Mouse (Mus musculus): ENCODE data around the gene Gm47995. TPM values are rescaled to one million over a fixed set of nuclear protein-coding genes. Genes with fewer than 3 reads are reported as not detected.
A peak's percentile ranks its signal among the peaks of the same experiment; 100 is the strongest.

Gene Gm47995
- total RNA-seq, 2 experiments from 2014 or later, result not detected

DNA sequence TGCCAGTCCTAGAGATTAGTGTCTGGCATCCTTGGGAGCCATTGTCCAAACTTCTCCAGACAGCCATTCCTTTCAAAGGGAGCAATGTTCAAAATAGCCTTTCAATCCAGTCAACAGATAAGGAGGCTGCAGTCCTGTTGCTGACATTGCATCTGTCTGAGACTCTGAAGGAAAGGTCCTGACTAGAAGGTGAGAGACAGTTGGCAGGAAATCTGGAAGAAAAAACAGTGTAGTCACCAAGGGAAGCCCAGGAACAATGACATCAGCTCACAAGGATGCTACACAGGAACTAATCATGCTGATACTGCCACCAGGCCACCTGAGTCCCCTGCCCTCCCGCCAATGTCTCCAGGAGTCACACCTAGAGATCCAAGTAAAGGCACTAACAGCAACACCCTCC is 25.1 kb downstream of the Gm47995 start:
- intact Hi-C loops (cut with DNase I), result no loop called here

DNA sequence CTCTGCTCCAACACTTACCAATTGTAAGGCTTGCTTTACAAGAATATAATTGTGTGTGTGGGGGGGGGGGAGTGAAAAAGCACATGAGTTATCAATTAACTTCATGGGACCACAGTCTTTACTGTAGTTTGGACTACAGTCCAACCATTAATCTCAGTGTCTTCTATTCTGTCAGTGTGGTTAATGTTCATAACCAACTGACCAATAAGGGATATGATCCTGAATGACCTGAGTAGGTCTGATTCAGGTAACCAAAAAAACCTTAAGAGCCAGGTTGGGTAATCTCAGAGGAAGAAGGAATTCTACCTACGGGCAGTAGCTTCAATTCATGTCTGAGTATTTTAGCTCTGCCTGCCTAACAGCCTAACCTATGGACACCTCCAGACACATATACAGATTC is 26.3 kb downstream of the Gm47995 start:
- no peak for DNase-seq
- intact Hi-C loops (cut with DNase I), result no loop called here

More for the DNA sequence above, 25.1 kb downstream of the Gm47995 start:
- DNase-seq, result no peak

DNA sequence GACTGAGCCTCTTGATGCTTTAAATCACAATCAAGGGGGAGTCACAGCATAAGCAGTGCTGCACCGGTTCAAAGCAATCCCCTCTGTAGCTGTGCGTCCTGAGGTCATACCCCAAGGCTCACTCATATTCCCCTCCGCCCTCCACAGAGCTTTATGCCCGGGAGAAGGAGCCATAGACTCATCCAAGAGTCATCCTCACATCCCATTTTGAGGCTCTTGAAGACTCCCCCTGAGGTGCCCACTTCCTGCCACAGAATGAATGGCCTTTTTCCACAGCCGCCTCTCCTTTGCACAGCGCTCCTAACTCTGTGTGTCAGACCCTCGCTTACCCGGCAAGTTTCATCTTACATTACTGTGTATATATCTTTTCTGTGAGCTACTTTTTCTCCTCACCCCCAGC is 29.3 kb downstream of the Gm47995 start:
- no peak for DNase-seq
- intact Hi-C loops (cut with DNase I), result no loop called here

DNA sequence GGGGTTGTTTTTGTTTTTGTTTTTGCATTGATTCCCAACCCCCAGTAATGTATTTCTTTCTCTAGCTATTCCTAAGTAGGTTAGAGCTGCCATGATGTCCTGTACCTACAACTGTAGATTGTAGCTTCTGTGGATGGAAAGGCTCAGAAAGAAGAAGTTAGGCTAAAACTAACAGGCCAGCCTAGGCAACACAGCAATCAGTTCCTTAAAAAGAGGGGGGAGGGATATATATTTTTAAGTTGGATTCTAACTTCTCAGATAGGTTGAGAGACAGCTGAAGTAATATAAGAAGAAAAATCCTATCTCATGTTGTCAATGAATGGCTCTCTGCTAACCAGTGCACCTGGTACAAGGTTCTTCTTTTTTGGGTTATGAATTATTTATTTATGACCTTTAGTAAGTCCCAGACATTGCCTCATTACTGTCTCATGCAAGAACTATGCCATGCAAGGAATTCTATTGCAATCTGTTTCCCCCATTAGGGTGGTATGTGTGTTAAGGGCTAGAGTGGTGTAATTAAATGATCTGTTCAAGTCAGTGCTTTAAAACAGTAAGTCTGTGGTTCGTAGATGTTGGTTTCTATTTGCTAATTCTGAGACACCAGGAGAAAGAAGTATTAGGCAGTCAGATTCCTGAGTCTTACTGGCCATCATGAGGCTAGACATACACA is 30.2 kb downstream of the Gm47995 start:
- DNase-seq, result no peak
- intact Hi-C loops (cut with DNase I), result no loop called here

DNA sequence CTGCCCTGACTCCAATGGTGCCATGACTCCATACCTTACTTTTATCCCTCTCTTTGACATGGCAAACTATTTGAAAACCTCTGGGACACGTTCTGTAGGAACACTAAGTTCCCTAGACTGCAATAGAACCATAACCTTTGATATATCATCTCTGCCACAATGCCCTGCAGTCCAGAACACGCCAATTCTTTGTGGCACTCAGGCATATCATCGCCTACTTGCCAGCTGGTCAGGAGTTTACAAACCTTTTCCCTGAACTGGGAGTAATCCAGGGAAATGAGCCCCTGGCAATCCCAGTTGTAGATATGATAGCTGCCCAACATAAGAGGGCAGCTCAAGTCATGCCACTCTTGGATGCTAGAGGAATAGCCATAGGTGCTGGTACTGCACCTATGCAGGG is 34.1 kb downstream of the Gm47995 start:
- DNase-seq, result no peak
- intact Hi-C loops (cut with DNase I), result no loop called here

DNA sequence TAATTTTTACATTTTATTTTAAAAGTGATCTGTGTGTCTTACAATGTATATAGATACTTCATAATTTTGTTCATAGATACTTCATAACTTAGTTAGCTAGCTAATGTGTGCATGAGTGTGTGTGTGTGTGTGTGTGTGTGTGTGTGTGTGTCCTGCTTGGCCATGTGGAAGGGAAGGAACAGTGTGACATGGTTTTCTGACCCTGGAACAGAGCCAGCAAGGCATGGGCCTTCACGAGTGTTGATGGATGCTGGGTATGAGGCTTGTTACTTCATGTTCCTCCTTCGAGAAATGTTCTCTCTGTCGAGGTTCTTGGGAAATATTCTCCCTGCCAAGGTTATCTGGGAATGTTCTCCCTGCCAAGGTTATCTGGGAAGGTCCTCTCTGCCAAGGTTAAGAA is 35.5 kb downstream of the Gm47995 start:
- DNase-seq, result no peak
- intact Hi-C loops (cut with DNase I), result no loop called here

DNA sequence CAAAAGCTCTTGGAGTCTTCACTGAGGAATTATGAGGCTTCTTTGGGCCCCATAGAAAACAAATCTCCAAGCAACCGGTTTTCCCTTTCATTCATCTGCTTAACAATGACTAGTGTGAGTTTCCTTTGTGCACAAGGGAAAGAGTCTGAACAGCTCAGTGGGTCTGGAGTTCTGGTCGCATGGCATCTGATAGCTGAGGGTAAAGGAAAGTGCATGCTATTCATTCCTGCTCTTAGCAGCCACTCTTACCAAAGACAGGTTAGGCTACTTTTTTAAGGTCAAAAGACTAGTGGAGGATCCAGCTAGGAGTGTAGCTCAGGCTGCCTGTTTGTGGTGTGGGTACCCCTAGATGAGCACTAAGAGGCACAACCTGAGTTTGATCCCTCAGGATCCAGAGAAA is 37.3 kb downstream of the Gm47995 start:
- intact Hi-C loops (cut with DNase I), result no loop called here
- DNase-seq, result no peak

DNA sequence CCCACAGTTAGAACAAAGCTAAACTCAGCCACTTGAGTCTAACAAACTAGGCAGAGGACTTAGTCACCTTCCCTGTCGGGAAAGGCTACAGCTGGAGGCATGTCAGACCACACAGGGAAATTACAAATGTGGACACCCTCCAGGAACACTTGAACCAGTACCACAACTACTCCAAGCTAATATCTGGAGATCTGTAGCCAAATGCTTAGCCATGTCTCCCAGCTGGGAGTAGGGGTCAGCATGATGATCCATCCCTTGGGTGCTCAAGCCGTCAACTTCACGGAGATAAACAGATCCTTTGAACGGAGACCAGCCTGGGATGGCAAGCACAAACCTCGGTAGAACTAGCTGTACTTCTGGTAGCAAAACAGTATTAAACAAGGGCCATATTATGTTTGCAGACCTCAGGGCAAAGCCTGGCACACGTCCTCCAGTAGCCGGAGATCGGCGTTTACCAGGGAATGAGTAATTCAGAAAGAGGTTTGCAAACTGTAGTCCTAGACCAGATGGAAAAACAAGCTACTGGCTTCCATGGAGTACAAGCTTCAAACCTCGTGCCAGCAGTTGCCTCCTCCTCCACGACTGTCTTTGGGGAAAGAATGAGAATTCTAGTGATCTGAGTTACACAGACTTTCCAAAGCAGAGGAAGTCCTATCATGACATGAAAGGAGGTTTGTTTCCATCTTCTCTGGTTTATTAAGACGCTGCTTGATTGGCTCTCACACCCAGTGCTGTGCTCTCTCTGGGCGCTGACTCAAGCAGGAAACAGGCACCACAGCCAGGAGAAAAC is 38.1 kb downstream of the Gm47995 start:
- intact Hi-C loops (cut with DNase I), result no loop called here
- DNase-seq, result peak; percentile 40 to 46

DNA sequence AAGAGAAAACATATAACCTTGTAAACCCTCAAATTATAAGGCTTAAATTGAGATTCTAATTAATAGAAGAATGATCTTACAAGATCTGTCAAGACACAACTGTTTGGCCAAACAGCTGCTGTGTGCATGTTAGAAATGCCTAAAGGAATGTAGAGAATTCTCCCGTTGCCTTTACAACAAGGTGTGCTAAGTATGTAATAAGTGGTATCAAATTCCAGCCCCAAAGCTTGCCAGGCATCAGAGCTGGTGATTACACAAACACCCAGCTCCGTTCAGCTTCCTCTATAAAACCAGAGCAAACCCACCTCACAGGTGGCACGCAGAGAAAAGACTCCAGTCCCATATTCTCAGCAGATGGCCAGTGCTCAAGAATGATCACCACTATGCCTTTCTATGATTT is 39.5 kb downstream of the Gm47995 start:
- intact Hi-C loops (cut with DNase I), result no loop called here
- DNase-seq, result no peak

DNA sequence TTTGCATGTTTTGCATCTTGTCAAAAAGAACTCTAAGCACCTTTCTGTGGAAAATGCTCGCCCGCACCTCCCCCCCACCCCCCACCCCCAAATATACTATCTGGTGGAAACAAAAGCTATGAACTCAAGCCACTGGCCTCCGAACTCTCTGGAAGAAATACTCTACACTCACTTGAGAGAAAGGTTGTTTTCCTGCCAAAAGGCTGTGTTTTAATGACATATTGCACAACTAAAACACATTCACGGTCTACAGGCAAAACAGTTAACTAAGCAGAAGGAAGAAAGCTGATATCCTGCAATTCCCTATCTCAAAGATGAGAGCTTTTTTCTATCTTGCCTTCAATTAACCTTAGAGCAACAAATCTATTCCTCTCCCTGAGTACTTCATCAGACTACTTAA is 45.1 kb downstream of the Gm47995 start:
- intact Hi-C loops (cut with DNase I), result no loop called here
- DNase-seq, result no peak

DNA sequence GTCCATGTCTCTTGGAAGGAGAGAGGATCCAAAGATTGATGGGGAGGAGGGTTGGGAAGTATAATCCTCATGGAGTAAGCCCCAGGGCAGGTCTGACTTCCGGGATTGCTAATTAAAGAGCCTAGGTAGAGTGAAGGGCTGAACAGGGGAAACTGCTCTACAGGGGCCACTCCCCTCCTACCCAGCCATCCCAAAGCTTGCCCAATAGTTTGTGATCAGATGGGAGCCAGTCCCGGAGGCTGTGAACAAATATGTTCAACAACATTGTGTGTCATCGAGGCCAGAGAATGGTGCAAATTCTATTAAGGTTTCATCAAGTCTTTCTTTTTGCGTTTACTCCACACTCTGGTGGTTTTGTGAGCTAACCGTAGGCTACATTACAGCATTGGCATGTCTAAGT is 45.8 kb downstream of the Gm47995 start:
- no peak for DNase-seq
- intact Hi-C loops (cut with DNase I), result no loop called here

DNA sequence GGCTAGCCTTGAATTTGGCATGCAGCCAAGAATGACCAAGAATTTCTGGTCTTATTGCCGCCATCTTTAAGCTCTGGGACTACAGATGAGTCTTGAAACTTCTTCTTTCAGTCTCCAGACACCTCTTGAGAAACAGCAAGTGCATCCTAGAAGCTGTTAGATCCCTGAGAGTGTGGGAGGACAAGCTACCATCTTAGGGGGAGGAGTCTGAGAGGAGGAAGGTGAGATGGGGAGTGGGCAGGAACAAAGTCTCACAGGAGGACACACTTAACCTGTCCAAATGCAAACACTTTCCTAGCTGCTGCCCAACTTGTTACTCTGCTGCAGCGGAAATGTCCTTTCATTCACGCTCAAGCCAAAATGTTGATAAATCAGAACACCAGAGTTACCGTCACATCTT is 46.5 kb downstream of the Gm47995 start:
- DNase-seq, result no peak
- intact Hi-C loops (cut with DNase I), result no loop called here

DNA sequence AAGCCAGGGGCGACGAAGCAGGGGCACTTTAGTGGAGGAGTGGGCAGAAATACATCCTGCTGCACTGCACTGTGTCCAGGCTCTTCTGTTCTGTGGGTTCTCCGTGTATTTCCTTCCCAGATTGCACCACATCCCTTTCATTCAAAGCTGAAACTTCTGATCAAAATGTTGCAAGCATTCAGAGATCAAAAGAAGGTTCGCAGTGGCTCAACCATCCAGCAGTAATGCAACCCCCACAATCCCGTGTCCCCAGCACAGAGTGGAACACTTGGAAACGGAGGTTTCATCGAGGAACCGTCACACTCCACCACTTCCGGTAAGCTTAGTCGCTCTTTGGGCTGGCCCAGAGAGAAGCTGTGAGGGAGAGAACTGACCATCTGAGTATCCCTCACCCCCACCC is 46.9 kb downstream of the Gm47995 start:
- DNase-seq, result no peak
- intact Hi-C loops (cut with DNase I), result no loop called here

DNA sequence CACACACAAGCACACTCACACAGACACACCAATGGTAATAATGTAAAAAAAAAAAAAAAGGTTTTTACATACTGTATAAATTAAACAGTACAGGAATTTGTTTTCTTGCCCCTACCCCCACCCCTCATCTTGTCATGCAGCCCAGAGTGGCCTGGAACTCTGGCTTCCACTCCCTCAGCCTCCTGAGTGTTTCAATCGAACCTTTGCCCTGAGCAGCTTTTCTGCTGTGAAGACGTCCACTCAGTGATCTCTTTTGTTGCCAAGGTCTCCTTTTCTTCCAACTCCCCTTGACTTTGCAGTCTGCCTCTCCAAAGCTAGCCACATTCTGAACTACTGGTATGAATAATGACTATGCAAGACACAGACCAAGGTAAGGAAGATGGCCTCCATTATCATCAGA is 47.6 kb downstream of the Gm47995 start:
- intact Hi-C loops (cut with DNase I), result no loop called here

More for the DNA sequence above, 47.6 kb downstream of the Gm47995 start:
- DNase-seq, result no peak

Other genes starting within 250 kb of the Gm47995 start
- 10 to 100 TPM; 24.6 to 25.6 TPM for gene Hmcn1, start 205.0 kb upstream of the Gm47995 start, total RNA-seq (2021)
- gene Gm47985, start 15.9 kb upstream of the Gm47995 start, total RNA-seq (2021), result under 1 TPM; 0.61 to 0.91 TPM
- gene Gm8947, start 6.1 kb upstream of the Gm47995 start, total RNA-seq (2021), result not detected
- not detected for gene 3110040M04Rik, start 5.7 kb downstream of the Gm47995 start, total RNA-seq (2021)
- gene Gm47996, start 11.7 kb downstream of the Gm47995 start, total RNA-seq (2021), result not detected
- gene Ivns1abp, start 146.0 kb downstream of the Gm47995 start, total RNA-seq (2021), result 100 to 1,000 TPM; 450 to 452 TPM
- 10 to 100 TPM; 10.0 to 12.1 TPM for gene Swt1, start 230.0 kb downstream of the Gm47995 start, total RNA-seq (2021)
- 10 to 100 TPM; 19.5 to 22.7 TPM for gene Trmt1l, start 230.1 kb downstream of the Gm47995 start, total RNA-seq (2021)

Measured in heart, postnatal 14 days (tissue).